Mouse (Mus musculus) kidney, embryonic 14.5 days (tissue): ENCODE results near the gene Cd2. TPM values are rescaled to one million over a fixed set of nuclear protein-coding genes. Genes with fewer than 3 reads are reported as not detected.

Experiments
- ATAC-seq: fragments of 200-750 bp; cut with Nextera tagmentation; 2 replicates; pipeline ENCODE4 v1.8.0; 2017; ENCODE audit warnings: moderate number of reproducible peaks, mild to moderate bottlenecking, moderate TSS enrichment, moderate library complexity; ENCODE audit not compliant: low FRiP score, low TSS enrichment
- H3K27ac ChIP-seq: fragments of 300-500 bp; sonication (generic); 2 replicates; pipeline ENCODE4 v1.5.1; 2014; ENCODE audit warnings: low read depth, mild to moderate bottlenecking, low read length, moderate library complexity, mixed read lengths
- H3K27me3 ChIP-seq: fragments of 300-500 bp; sonication (generic); 2 replicates; pipeline ENCODE4 v1.6.1; 2014; ENCODE audit warnings: mild to moderate bottlenecking, low read length; ENCODE audit not compliant: control insufficient read depth, insufficient read depth
- H3K36me3 ChIP-seq: fragments of 300-500 bp; sonication (generic); 2 replicates; pipeline ENCODE4 v1.6.1; 2014; ENCODE audit warnings: low read length, mixed read lengths; ENCODE audit not compliant: control insufficient read depth, insufficient read depth
- H3K4me1 ChIP-seq: fragments of 300-500 bp; sonication (generic); 2 replicates; pipeline ENCODE4 v1.6.1; 2014; ENCODE audit warnings: low read length, mixed read lengths; ENCODE audit not compliant: control insufficient read depth, insufficient read depth
- H3K4me2 ChIP-seq: fragments of 300-500 bp; sonication (generic); replicated peaks from 2 replicates; pipeline ENCODE4 v1.6.1; 2014; ENCODE audit warnings: low read depth, mild to moderate bottlenecking, low read length
- H3K4me3 ChIP-seq: fragments of 300-500 bp; sonication (generic); 2 replicates; pipeline ENCODE4 v1.5.1; 2014; ENCODE audit warnings: mild to moderate bottlenecking, low read length
- H3K9ac ChIP-seq: fragments of 300-500 bp; sonication (generic); 2 replicates; pipeline ENCODE4 v1.6.1; 2014; ENCODE audit warnings: low read depth, mild to moderate bottlenecking, low read length, moderate library complexity
- H3K9me3 ChIP-seq: fragments of 300-500 bp; sonication (generic); 2 replicates; pipeline ENCODE4 v1.6.1; 2016; ENCODE audit warnings: low read length; ENCODE audit not compliant: control insufficient read depth
- WGBS: fragments of 180-500 bp; shearing (Covaris S2); extraction: QIAGEN DNeasy Blood & Tissue Kit; methylation state at CpG from one replicate; pipeline ENCODE4 v1.1.7; 2014; 5-methylcytosine and 5-hydroxymethylcytosine counted together
- polyA plus RNA-seq: library from polyadenylated mRNA; unstranded; fragments of >200 nt; fragmentation: Nextera tagmentation; extraction: Ambion mirVana; gene quantifications from 2 replicates; pipeline ENCODE4 v1.2.1, GENCODE M21; 2014

The Cd2 gene
- polyA plus RNA-seq, 1 experiment from 2014 or later = not detected

DNA sequence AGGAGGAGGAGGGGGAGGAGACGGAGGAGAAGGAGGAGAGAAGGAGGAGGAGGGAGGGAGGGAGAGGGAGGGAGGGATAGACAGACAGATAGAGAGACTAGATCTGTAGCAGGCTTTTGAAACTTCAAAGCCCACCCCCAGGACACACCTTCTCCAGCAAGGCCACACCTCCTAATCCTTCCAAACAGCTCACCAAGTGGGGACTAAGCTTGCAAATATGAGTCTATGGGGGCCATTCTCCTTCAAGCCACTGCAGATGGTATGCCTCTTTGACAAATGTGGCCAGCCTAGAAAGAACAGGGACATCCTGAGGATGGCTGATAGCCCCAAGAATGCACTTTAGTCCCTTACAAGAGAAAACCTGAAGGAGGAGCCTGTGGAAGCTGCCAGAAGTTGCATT, 15.6 kb downstream of the Cd2 start:
- Histone ChIP-seq H3K27me3 (no peaks in the 10 kb centered on the region), H3K27ac (no peak overlapping the region), H3K9me3 (no peaks in the 10 kb centered on the region), H3K9ac (no peak overlapping the region), H3K4me3 (no peak overlapping the region), H3K36me3 (no peaks in the 10 kb centered on the region), H3K4me1 (no peaks in the 10 kb centered on the region), H3K4me2 (no peak overlapping the region)
- WGBS = 44% methylated on average over 1 of the region's 1 CpGs
- no peak for ATAC-seq

DNA sequence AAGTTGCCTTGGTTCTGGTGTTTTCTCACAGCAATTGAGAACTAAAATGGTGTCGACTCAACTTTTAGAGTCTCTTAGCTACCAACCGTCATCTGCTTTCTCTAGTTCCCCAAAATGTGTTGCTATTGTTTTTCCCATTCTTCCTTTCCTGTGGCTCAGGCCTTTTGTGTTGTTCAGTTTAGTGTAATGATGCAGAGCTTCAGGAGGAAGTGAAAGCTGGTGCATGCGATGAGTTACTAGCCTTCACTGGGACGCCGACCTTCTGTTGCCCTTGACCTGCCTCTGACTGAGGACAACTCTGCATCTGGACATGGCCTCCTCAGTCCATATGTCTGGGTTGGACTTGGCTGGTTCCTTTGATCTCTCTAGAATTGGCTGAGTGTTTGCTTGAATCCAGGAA, 16.9 kb downstream of the Cd2 start:
- no peaks in the 10 kb centered on the region for H3K27me3 ChIP-seq
- ATAC-seq = no peak
- H3K4me1 ChIP-seq = no peaks in the 10 kb centered on the region
- H3K4me3 ChIP-seq = no peak overlapping the region
- H3K36me3 ChIP-seq = no peaks in the 10 kb centered on the region
- H3K9ac ChIP-seq = no peak overlapping the region
- no peaks in the 10 kb centered on the region for H3K9me3 ChIP-seq
- no peak overlapping the region for H3K4me2 ChIP-seq
- H3K27ac ChIP-seq = no peak overlapping the region
- 93% methylated on average over 5 of the region's 5 CpGs for WGBS

DNA sequence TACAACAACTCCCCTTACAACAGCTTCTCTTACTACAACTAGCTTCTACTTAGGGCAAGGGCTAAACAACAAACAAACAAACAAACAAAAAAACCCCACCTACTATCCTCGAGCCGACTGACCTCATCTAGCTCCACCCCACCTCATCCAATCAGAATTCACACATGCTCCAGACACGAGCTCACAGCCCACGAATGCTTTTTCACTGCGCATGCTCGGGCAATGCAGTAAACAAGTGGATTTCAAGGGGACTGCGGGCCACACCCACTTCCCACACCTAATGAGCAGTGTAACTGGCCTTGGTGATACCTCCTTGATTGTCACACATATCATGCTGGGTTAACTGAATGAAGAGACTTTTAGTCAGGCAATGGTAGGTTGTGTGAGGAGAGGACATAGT, 19.4 kb downstream of the Cd2 start:
- ATAC-seq = no peak
- no peaks in the 10 kb centered on the region for H3K4me1 ChIP-seq
- H3K9me3 ChIP-seq = no peaks in the 10 kb centered on the region
- WGBS = 90% methylated on average over 7 of the region's 7 CpGs
- H3K4me3 ChIP-seq = no peak overlapping the region
- no peaks in the 10 kb centered on the region for H3K27me3 ChIP-seq
- H3K36me3 ChIP-seq = no peaks in the 10 kb centered on the region
- H3K4me2 ChIP-seq = no peak overlapping the region
- no peak overlapping the region for H3K27ac ChIP-seq
- no peak overlapping the region for H3K9ac ChIP-seq

DNA sequence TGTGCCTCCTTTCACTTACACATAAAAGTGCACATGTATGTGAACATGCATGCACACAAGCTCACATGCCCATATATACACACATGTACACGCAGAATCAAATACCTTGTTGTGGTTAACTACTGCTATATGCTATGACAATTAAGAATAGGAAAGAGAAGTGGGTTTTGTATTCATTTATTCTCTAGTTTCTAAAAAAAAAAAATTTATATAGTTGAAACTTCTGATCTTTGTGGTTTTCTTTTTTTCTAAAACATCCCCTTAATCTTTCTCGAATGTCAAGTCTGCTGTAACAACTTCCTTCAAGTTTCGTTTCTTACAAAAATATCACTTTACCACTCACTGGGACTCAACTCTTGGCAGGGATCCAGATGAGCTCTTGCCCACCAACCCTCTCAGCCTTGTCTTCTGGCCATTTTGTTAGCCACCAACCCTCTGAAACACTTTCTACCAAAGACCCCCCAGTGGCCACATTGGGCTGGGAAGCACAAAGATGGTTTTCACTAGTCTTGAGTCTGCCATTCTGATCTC, 22.1 kb downstream of the Cd2 start:
- no peak overlapping the region for H3K9ac ChIP-seq
- no peaks in the 10 kb centered on the region for H3K27me3 ChIP-seq
- ATAC-seq = no peak
- H3K27ac ChIP-seq = no peak overlapping the region
- no peaks in the 10 kb centered on the region for H3K9me3 ChIP-seq
- no peak overlapping the region for H3K4me3 ChIP-seq
- no peaks in the 10 kb centered on the region for H3K36me3 ChIP-seq
- H3K4me1 ChIP-seq = no peaks in the 10 kb centered on the region
- 61% methylated on average over 3 of the region's 3 CpGs for WGBS
- H3K4me2 ChIP-seq = no peak overlapping the region

DNA sequence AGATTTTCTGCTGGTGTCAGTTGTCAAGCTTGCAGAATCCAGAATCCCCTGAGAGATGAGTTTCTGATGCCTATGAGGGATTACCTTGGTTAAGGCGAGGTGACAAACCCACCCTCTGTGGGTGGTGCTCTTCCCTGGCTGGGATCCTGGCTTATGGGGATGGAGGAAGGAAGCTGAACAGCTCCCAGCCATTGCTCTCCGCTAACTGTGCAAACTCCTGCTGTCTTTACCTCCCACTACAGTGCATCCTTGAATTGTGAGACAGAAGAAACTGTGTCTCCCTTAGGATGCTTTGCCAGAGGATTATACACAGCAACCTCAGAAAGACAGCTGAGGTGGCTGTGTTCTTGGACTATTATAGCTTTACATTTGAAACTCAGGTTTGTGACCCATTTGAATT, 28.8 kb downstream of the Cd2 start:
- WGBS = 68% methylated on average over 2 of the region's 2 CpGs
- ATAC-seq = no peak
- Histone ChIP-seq H3K4me3 (no peak overlapping the region), H3K4me1 (no peaks in the 10 kb centered on the region), H3K27ac (no peak overlapping the region), H3K36me3 (no peaks in the 10 kb centered on the region), H3K9me3 (no peaks in the 10 kb centered on the region), H3K9ac (no peak overlapping the region), H3K27me3 (no peaks in the 10 kb centered on the region), H3K4me2 (no peak overlapping the region)

DNA sequence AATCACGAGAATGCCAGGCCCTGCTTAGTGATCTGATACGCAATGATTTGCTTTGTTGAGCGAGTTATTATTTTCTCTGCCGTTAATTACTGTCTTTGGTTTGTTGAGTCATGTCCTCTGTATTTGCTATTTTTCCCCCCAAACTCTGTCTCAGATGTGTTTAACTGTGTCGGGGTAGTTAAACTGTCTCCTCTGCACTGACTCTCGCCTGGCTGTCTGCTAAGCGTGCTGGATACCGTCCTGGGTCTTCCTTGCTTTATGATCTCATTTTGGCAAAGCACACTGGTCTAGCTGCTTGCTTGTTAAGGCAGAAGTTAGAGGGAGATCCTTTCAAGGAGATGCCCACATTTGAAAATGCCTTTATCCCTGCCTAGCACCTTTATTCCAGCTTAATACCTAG, 31.6 kb downstream of the Cd2 start:
- ATAC-seq = no peak
- 62% methylated on average over 8 of the region's 8 CpGs for WGBS
- no peaks in the 10 kb centered on the region for H3K36me3 ChIP-seq
- no peaks in the 10 kb centered on the region for H3K4me1 ChIP-seq
- H3K9ac ChIP-seq = no peak overlapping the region
- no peaks in the 10 kb centered on the region for H3K27me3 ChIP-seq
- no peak overlapping the region for H3K4me2 ChIP-seq
- no peak overlapping the region for H3K27ac ChIP-seq
- no peaks in the 10 kb centered on the region for H3K9me3 ChIP-seq
- H3K4me3 ChIP-seq = no peak overlapping the region

DNA sequence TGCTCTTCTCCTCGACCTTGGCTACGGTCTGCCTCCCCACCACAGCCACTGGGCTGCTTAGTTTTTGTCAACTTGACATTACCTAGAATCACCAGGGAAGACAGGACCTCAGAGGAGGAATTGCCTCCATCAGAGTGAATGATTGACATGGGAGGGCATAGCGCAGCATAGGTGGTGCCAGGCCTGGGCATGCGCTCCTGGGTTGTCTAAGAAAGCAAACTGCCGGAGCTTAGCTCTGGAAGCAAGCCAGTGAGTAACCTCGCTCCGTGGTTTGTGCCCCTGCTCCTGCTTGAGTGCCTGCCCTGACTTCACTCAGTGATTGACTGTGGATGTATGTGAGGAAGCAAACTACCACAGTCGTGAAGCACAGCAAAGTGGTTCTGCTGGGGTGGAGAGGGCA, 35.6 kb downstream of the Cd2 start:
- ATAC-seq = no peak
- no peaks in the 10 kb centered on the region for H3K4me1 ChIP-seq
- no peaks in the 10 kb centered on the region for H3K36me3 ChIP-seq
- no peak overlapping the region for H3K4me2 ChIP-seq
- H3K9me3 ChIP-seq = no peaks in the 10 kb centered on the region
- no peaks in the 10 kb centered on the region for H3K27me3 ChIP-seq
- H3K4me3 ChIP-seq = no peak overlapping the region
- 65% methylated on average over 8 of the region's 8 CpGs for WGBS
- H3K9ac ChIP-seq = no peak overlapping the region
- H3K27ac ChIP-seq = no peak overlapping the region

DNA sequence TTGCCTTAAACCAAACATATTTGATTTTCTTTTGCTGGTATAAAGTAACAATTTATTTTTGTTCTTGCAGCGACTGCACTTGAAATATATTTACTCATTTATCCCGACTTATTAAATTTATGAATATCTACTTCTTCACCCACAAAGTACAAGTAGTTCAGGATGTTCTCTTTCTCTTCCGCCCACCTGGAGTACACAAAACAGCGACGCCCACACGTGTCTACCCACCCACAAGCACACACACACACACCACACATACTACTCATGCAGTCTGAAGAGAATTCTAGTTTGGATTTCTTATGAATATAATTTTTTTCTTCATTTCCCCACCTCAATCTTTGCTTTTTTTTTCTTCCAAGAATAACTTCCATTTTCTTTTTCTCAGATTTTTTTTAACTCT, 37.9 kb downstream of the Cd2 start:
- Histone ChIP-seq H3K4me3 (no peak overlapping the region), H3K9ac (no peak overlapping the region), H3K4me2 (no peak overlapping the region), H3K9me3 (no peaks in the 10 kb centered on the region), H3K4me1 (no peaks in the 10 kb centered on the region), H3K36me3 (no peaks in the 10 kb centered on the region), H3K27ac (no peak overlapping the region), H3K27me3 (no peaks in the 10 kb centered on the region)
- no peak for ATAC-seq
- WGBS = 86% methylated on average over 6 of the region's 6 CpGs

DNA sequence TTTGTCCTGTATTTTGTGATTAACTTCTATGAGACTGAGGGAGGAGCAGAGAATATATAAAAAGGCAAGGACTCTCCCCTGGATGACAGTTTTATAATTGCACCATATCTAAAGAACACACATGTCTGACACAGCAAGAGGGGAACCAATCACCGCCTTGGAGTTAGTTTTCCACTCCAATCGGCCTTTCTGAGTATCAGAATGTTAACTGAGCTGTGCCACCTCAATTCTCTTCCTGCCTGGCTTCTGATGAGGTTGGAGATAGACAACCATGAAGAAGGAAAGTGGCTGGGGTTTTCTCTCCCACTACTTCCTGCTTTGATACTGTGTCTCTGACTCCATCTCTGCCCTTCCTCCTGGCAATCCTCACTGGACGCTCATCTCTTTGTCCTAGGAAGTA, 42.5 kb downstream of the Cd2 start:
- H3K9me3 ChIP-seq = no peaks in the 10 kb centered on the region
- no peak overlapping the region for H3K4me3 ChIP-seq
- no peak overlapping the region for H3K4me2 ChIP-seq
- 82% methylated on average over 3 of the region's 3 CpGs for WGBS
- H3K9ac ChIP-seq = no peak overlapping the region
- no peaks in the 10 kb centered on the region for H3K4me1 ChIP-seq
- no peak overlapping the region for H3K27ac ChIP-seq
- ATAC-seq = no peak
- H3K36me3 ChIP-seq = no peaks in the 10 kb centered on the region
- H3K27me3 ChIP-seq = no peaks in the 10 kb centered on the region

DNA sequence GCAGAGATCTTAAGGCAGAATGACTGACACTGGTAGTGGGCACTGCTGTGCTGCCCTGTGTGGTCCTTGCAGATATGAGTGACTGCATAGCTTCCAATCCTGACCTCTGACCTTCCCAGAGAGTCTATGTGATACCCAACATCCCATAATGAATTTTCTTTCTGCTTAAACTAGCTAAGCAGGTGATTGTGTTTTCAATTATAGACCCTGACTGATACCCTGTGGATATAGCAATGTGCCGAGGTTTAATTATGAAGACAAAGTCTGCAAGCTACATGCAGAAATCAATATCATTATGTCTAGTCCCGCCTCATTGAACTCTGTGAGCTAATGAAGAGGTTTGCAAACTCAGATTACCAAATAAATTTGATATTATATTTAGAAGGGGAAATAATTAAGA, 44.7 kb downstream of the Cd2 start:
- H3K36me3 ChIP-seq = no peaks in the 10 kb centered on the region
- 91% methylated on average over 2 of the region's 2 CpGs for WGBS
- no peaks in the 10 kb centered on the region for H3K9me3 ChIP-seq
- no peaks in the 10 kb centered on the region for H3K4me1 ChIP-seq
- H3K4me2 ChIP-seq = no peak overlapping the region
- no peaks in the 10 kb centered on the region for H3K27me3 ChIP-seq
- H3K27ac ChIP-seq = no peak overlapping the region
- no peak overlapping the region for H3K4me3 ChIP-seq
- no peak for ATAC-seq
- H3K9ac ChIP-seq = no peak overlapping the region
